Mouse (Mus musculus): ENCODE data around the gene Ppm1h. TPM values are rescaled to one million over a fixed set of nuclear protein-coding genes. Genes with fewer than 3 reads are reported as not detected.

Gene Ppm1h
- polyA plus RNA-seq, 1 experiment from 2014 or later = 12.2 TPM

DNA sequence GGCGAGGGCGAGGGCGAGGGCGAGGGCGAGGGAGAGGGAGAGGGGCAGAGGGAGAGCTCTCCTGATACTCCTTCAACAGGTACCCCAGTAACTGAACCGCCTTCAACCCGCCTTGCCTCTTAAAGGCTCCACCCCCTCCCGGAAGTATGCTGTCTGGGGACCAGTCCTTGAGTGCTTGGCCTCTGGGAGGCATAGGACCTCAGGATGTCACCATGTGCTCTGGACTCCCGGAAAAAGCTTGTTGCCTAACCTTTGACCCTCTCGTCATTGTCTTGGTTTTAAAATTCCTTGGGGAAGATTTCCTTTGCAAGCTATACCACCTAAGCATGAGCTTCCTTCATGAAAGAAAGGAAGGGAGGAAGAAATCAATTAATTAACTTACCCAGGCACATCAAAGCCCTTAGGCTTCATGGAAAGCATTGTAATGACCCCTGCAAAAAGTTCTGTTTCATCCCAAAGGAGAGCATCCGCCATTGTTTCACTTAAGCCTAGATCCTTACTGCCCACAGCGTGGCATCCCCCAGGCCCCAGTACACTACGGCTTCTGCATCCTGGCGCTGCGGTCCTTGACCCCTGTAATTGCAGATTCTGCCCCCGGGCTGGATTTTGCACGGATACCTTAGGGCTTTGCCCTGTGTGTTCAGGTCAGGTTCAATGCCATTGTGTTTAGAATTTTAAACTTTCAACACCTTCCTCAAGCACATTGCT is 15.5 kb downstream of the Ppm1h start:
- Histone ChIP-seq H3K9me3 (ENCODE audit: control insufficient read depth, low read length) (no peaks in the 10 kb centered on the region), H3K4me2 (ENCODE audit: low read length) (no peak overlapping the region), H3K27me3 (replicated peaks; ENCODE audit: control insufficient read depth, insufficient read depth, low read length) (no peaks in the 10 kb centered on the region), H3K36me3 (ENCODE audit: control insufficient read depth, insufficient read depth) (no peaks in the 10 kb centered on the region), H3K9ac (replicated peaks; ENCODE audit: low read depth, low read length) (no peak overlapping the region), H3K27ac (ENCODE audit: low read length) (no peak overlapping the region), H3K4me3 (replicated peaks; ENCODE audit: low read length) (no peak overlapping the region), H3K4me1 (replicated peaks; ENCODE audit: control insufficient read depth, insufficient read depth, low read length) (peaks cover 11% of the 10 kb centered on the region)
- 68% methylated on average over 14 of the region's 17 CpGs for WGBS
- ATAC-seq = no peak

DNA sequence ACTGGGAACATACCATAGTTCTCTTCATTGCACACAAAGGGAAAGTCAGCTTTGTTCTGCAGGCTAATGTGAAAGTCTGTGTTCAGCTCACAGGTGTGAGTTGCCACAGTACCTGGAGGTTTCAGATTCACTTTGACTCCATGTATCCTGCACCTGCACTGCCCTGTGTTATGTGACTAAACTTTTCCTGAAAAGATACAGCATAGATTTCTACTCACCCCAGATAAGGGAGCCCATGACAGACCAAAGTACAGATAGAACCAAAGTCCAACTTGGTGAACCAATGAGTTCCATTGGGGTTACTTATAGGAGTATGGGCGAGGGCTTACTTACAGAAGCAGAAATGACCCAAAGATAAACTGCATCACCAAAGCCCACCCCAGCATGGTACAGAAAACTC is 17.8 kb downstream of the Ppm1h start:
- WGBS = 94% methylated on average over 1 of the region's 1 CpGs
- H3K4me1 ChIP-seq (replicated peaks; ENCODE audit: control insufficient read depth, insufficient read depth, low read length) = peaks cover 11% of the 10 kb centered on the region
- ATAC-seq = no peak

DNA sequence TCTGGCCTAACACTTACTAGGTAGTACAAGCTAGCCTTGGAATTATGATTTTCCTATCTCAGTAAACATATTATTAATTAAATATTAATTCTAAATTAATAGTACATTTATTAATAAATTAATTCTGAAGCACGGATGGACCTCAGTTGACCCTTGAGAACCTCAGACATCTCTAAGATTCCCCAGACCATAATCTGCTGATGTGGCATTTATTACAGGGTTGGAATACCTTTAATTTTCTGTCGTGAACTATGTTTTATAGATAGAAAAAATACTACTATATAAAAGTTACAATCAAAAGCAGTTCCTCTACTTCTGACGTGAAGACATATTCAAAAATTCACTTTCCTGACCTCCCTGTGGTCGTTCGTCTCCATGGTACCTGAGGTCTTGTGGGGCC is 19.8 kb downstream of the Ppm1h start:
- Histone ChIP-seq H3K4me3 (replicated peaks; ENCODE audit: low read length) (no peak overlapping the region), H3K9me3 (ENCODE audit: control insufficient read depth, low read length) (no peaks in the 10 kb centered on the region), H3K4me1 (replicated peaks; ENCODE audit: control insufficient read depth, insufficient read depth, low read length) (peaks cover 5% of the 10 kb centered on the region), H3K27me3 (replicated peaks; ENCODE audit: control insufficient read depth, insufficient read depth, low read length) (no peaks in the 10 kb centered on the region), H3K36me3 (ENCODE audit: control insufficient read depth, insufficient read depth) (no peaks in the 10 kb centered on the region), H3K9ac (replicated peaks; ENCODE audit: low read depth, low read length) (no peak overlapping the region), H3K27ac (ENCODE audit: low read length) (no peak overlapping the region), H3K4me2 (ENCODE audit: low read length) (no peak overlapping the region)
- no peak for ATAC-seq
- 91% methylated on average over 5 of the region's 5 CpGs for WGBS

More for the DNA sequence above, 17.8 kb downstream of the Ppm1h start:
- Histone ChIP-seq H3K4me2 (ENCODE audit: low read length) (no peak overlapping the region), H3K9me3 (ENCODE audit: control insufficient read depth, low read length) (no peaks in the 10 kb centered on the region), H3K27me3 (replicated peaks; ENCODE audit: control insufficient read depth, insufficient read depth, low read length) (no peaks in the 10 kb centered on the region), H3K36me3 (ENCODE audit: control insufficient read depth, insufficient read depth) (no peaks in the 10 kb centered on the region), H3K4me3 (replicated peaks; ENCODE audit: low read length) (no peak overlapping the region), H3K9ac (replicated peaks; ENCODE audit: low read depth, low read length) (no peak overlapping the region), H3K27ac (ENCODE audit: low read length) (no peak overlapping the region)

DNA sequence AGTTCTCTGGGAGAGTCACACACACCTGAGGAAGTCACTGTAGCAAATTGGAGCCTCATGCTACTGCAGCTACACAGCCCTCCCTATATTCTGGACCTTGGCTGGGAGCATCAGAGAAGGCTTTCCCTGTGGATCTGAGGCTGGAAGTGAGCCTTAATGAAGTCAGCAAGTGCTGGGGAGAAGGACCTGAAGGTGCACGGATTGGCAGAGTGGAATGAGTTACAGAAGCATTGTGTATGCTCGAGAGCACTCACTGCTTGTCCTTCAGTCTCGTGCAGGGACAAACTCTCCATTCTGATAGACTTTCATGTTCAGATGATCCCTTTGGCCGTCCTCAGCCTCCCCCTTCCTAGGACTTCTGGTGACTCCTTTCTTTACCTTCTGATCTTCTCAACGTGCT is 26.3 kb downstream of the Ppm1h start:
- Histone ChIP-seq H3K27me3 (replicated peaks; ENCODE audit: control insufficient read depth, insufficient read depth, low read length) (no peaks in the 10 kb centered on the region), H3K4me3 (replicated peaks; ENCODE audit: low read length) (no peak overlapping the region), H3K27ac (ENCODE audit: low read length) (no peak overlapping the region), H3K9me3 (ENCODE audit: control insufficient read depth, low read length) (no peaks in the 10 kb centered on the region), H3K4me1 (replicated peaks; ENCODE audit: control insufficient read depth, insufficient read depth, low read length) (no peaks in the 10 kb centered on the region), H3K36me3 (ENCODE audit: control insufficient read depth, insufficient read depth) (no peaks in the 10 kb centered on the region), H3K4me2 (ENCODE audit: low read length) (no peak overlapping the region), H3K9ac (replicated peaks; ENCODE audit: low read depth, low read length) (no peak overlapping the region)
- 88% methylated on average over 5 of the region's 5 CpGs for WGBS
- no peak for ATAC-seq

DNA sequence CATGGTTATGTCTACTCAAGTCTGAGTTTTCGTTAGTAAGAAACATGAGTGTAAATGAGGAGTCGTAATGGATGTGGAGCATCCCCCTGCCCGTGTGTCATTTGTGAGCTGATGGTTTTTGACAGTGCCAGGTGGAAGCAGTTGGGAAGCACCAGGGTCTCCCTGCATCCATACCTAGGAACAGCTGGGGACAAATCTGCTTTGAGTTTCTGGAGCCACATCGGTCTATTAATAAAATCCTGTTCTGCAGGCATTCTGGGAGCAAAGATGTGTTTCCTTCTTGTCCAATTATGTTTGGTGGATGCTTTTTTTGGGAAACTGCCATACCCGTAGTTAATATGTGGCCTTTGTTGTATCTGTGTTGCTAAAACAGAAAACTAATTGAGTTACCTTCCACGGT is 26.9 kb downstream of the Ppm1h start:
- no peak for ATAC-seq
- Histone ChIP-seq H3K36me3 (ENCODE audit: control insufficient read depth, insufficient read depth) (no peaks in the 10 kb centered on the region), H3K9me3 (ENCODE audit: control insufficient read depth, low read length) (no peaks in the 10 kb centered on the region), H3K4me2 (ENCODE audit: low read length) (no peak overlapping the region), H3K27ac (ENCODE audit: low read length) (no peak overlapping the region), H3K4me3 (replicated peaks; ENCODE audit: low read length) (no peak overlapping the region), H3K9ac (replicated peaks; ENCODE audit: low read depth, low read length) (no peak overlapping the region), H3K27me3 (replicated peaks; ENCODE audit: control insufficient read depth, insufficient read depth, low read length) (no peaks in the 10 kb centered on the region), H3K4me1 (replicated peaks; ENCODE audit: control insufficient read depth, insufficient read depth, low read length) (no peaks in the 10 kb centered on the region)
- WGBS = 86% methylated on average over 6 of the region's 6 CpGs

DNA sequence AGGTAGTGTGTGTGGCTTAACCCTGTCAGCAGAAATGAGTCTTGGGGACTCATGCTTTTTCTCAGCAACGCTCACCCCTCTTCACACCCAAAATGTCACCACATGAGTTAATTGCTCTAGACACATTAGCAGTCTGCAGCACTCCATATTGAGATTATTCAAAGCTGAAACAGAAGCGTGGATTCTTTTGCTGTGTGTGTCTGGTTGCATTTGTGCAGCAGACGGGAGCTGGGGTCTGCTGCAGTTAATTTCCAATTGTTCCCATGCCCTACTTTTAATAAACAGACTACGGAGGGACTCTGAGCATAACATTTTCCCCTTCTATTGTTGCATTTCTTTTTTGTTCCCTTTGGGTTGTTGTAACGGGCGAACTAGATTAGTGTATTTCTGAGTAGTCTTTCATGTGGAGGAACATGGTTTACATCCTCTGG is 32.8 kb downstream of the Ppm1h start:
- H3K36me3 ChIP-seq (ENCODE audit: control insufficient read depth, insufficient read depth) = no peaks in the 10 kb centered on the region
- no peak overlapping the region for H3K4me2 ChIP-seq (ENCODE audit: low read length)
- peaks cover 27% of the 10 kb centered on the region for H3K4me1 ChIP-seq (replicated peaks; ENCODE audit: control insufficient read depth, insufficient read depth, low read length)
- no peak overlapping the region for H3K4me3 ChIP-seq (replicated peaks; ENCODE audit: low read length)
- WGBS = 14% methylated on average over 6 of the region's 6 CpGs
- no peak overlapping the region; the same call in none of the 2 replicates for H3K27ac ChIP-seq (ENCODE audit: low read length)
- H3K9ac ChIP-seq (replicated peaks; ENCODE audit: low read depth, low read length) = no peak overlapping the region
- no peaks in the 10 kb centered on the region for H3K9me3 ChIP-seq (ENCODE audit: control insufficient read depth, low read length)
- H3K27me3 ChIP-seq (replicated peaks; ENCODE audit: control insufficient read depth, insufficient read depth, low read length) = no peaks in the 10 kb centered on the region
- ATAC-seq = peak; percentile 74

DNA sequence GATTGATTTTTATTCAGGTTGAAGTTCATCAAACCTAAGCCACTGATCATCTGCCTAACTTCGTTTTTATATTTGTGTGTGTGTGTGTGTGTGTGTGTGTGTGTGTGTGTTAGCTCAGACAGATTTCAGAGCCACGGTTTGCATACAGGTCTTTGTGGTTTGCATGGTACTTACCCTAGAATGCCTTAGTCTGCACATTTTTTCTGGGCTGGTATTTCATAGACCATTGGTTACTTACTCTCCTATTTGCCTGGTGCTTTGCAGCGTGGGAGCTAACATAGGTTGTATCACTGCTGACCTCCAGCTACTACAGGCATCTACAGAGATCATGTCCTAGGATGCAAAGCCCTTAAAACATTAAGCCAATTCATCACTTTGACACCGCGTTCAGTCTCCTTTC is 33.7 kb downstream of the Ppm1h start:
- Histone ChIP-seq H3K4me1 (replicated peaks; ENCODE audit: control insufficient read depth, insufficient read depth, low read length) (peaks cover 36% of the 10 kb centered on the region), H3K4me3 (replicated peaks; ENCODE audit: low read length) (no peak overlapping the region), H3K9me3 (ENCODE audit: control insufficient read depth, low read length) (no peaks in the 10 kb centered on the region), H3K36me3 (ENCODE audit: control insufficient read depth, insufficient read depth) (no peaks in the 10 kb centered on the region), H3K27me3 (replicated peaks; ENCODE audit: control insufficient read depth, insufficient read depth, low read length) (no peaks in the 10 kb centered on the region), H3K9ac (replicated peaks; ENCODE audit: low read depth, low read length) (no peak overlapping the region), H3K27ac (ENCODE audit: low read length) (no peak overlapping the region), H3K4me2 (ENCODE audit: low read length) (no peak overlapping the region)
- WGBS = 80% methylated on average over 5 of the region's 5 CpGs
- no peak for ATAC-seq

DNA sequence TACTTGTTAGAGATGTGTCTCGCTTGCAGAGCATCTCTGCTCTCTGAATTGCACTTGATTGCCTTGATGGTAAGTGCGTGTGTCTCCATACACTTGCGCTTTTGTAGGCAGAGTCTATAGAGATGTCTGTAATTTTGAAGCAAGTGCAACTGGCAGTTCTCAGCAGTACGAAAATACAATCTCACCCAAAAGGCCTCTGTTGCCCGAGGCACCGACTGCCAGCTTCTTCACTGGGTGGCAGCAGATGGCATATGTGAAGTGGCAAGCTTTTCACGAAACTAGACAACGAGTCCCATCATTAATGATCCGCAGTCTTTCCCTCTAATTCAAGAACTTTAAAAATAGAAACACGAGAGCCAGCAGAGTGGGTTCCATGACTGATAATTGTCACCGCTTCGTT is 37.3 kb downstream of the Ppm1h start:
- peak overlapping the region; percentile 55 for H3K27ac ChIP-seq (ENCODE audit: low read length)
- H3K4me1 ChIP-seq (replicated peaks; ENCODE audit: control insufficient read depth, insufficient read depth, low read length) = peaks cover 43% of the 10 kb centered on the region
- ATAC-seq = peak; percentile 40
- peak overlapping the region; percentile 28 for H3K4me2 ChIP-seq (ENCODE audit: low read length)
- no peaks in the 10 kb centered on the region for H3K9me3 ChIP-seq (ENCODE audit: control insufficient read depth, low read length)
- WGBS = 27% methylated on average over 12 of the region's 12 CpGs
- H3K27me3 ChIP-seq (replicated peaks; ENCODE audit: control insufficient read depth, insufficient read depth, low read length) = no peaks in the 10 kb centered on the region
- no peaks in the 10 kb centered on the region for H3K36me3 ChIP-seq (ENCODE audit: control insufficient read depth, insufficient read depth)
- no peak overlapping the region for H3K4me3 ChIP-seq (replicated peaks; ENCODE audit: low read length)
- H3K9ac ChIP-seq (replicated peaks; ENCODE audit: low read depth, low read length) = peak overlapping the region; percentile 9; the same call in 1 of the 2 replicates

DNA sequence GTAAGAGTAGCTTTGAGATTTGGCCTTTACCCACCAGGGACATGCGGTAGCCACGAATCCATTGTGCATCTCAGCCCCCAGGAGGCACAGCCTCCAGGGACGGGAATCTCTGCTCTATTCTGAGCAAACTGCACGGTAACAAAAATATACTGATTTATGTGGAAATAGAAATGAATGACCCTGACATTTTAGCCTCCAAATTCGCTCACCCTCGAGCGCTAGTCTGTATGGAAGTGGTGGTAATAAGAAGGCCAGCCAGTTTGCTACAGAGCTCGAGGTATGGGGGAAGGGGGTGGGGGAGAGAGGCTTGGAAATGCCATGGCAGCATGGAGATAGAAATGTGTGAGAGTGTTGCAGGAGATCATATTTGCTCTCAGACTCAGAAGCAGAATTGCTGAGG is 37.7 kb downstream of the Ppm1h start:
- H3K9ac ChIP-seq (replicated peaks; ENCODE audit: low read depth, low read length) = peak overlapping the region; percentile 9; the same call in 1 of the 2 replicates

More for the DNA sequence above, 37.7 kb downstream of the Ppm1h start:
- no peak overlapping the region for H3K4me3 ChIP-seq (replicated peaks; ENCODE audit: low read length)
- peak; percentile 34 for ATAC-seq
- H3K4me1 ChIP-seq (replicated peaks; ENCODE audit: control insufficient read depth, insufficient read depth, low read length) = peaks cover 38% of the 10 kb centered on the region
- H3K4me2 ChIP-seq (ENCODE audit: low read length) = peak overlapping the region; percentile 28
- no peaks in the 10 kb centered on the region for H3K36me3 ChIP-seq (ENCODE audit: control insufficient read depth, insufficient read depth)
- 35% methylated on average over 8 of the region's 8 CpGs for WGBS
- H3K27me3 ChIP-seq (replicated peaks; ENCODE audit: control insufficient read depth, insufficient read depth, low read length) = no peaks in the 10 kb centered on the region
- H3K9me3 ChIP-seq (ENCODE audit: control insufficient read depth, low read length) = no peaks in the 10 kb centered on the region
- peak overlapping the region; percentile 55 for H3K27ac ChIP-seq (ENCODE audit: low read length)

Measured in forebrain, embryonic 16.5 days (tissue).